Mouse (Mus musculus) frontal cortex, adult 2 months (tissue): Measurements from ENCODE around the gene Samd10. TPM values are rescaled to one million over a fixed set of nuclear protein-coding genes. Genes with fewer than 3 reads are reported as not detected.

Experiments
- polyA plus RNA-seq: library from polyadenylated mRNA; depleted of rRNA; stranded (reverse); fragments of >200 nt; gene quantifications from 2 replicates; pipeline ENCODE4 v1.2.3, GENCODE M21; 2012; rRNA removed

The Samd10 gene
- polyA plus RNA-seq, 1 experiment = 30.6 TPM

Other genes starting within 250 kb of the Samd10 start
- gene Zgpat, start 234.3 kb downstream of the Samd10 start, polyA plus RNA-seq = 87.9 and 93.7 TPM in 2 replicates
- gene Arfrp1, start 233.8 kb downstream of the Samd10 start, polyA plus RNA-seq = 75.8 and 76.8 TPM in 2 replicates
- gene Lime1, start 219.1 kb downstream of the Samd10 start, polyA plus RNA-seq = 71.8 and 72.7 TPM in 2 replicates
- 6.6 and 6.9 TPM in 2 replicates for gene Zbtb46, start 139.8 kb downstream of the Samd10 start, polyA plus RNA-seq
- not detected in 2 replicates for gene Abhd16b, start 106.0 kb downstream of the Samd10 start, polyA plus RNA-seq
- gene Tpd52l2, start 102.1 kb downstream of the Samd10 start, polyA plus RNA-seq = 115 and 118 TPM in 2 replicates
- 139 and 171 TPM in 2 replicates for gene Dnajc5, start 78.7 kb downstream of the Samd10 start, polyA plus RNA-seq
- 125 and 149 TPM in 2 replicates for gene Uckl1, start 14.3 kb downstream of the Samd10 start, polyA plus RNA-seq
- 35.7 and 38.0 TPM in 2 replicates for gene Prpf6, start 7.3 kb downstream of the Samd10 start, polyA plus RNA-seq
- gene Zfp512b, start 6.4 kb downstream of the Samd10 start, polyA plus RNA-seq = 76.7 and 101 TPM in 2 replicates
- not detected in 2 replicates for gene Gm29797, start 57.8 kb upstream of the Samd10 start, polyA plus RNA-seq
- gene Sox18, start 72.4 kb upstream of the Samd10 start, polyA plus RNA-seq = 20.4 and 22.5 TPM in 2 replicates
- gene Tcea2, start 81.1 kb upstream of the Samd10 start, polyA plus RNA-seq = 155 and 160 TPM in 2 replicates
- gene Rgs19, start 94.8 kb upstream of the Samd10 start, polyA plus RNA-seq = 42.6 and 53.6 TPM in 2 replicates
- not detected in 2 replicates for gene Lkaaear1, start 99.2 kb upstream of the Samd10 start, polyA plus RNA-seq
- gene Oprl1, start 115.8 kb upstream of the Samd10 start, polyA plus RNA-seq = 26.4 and 34.4 TPM in 2 replicates
- gene Myt1, start 164.1 kb upstream of the Samd10 start, polyA plus RNA-seq = 15.6 and 16.9 TPM in 2 replicates
- gene Pcmtd2, start 238.6 kb upstream of the Samd10 start, polyA plus RNA-seq = 74.7 and 88.9 TPM in 2 replicates